Mouse (Mus musculus) left cerebral cortex, postnatal 4 days (tissue): ENCODE measurements around the gene Heg1. TPM values are rescaled to one million over a fixed set of nuclear protein-coding genes. Genes with fewer than 3 reads are reported as not detected.

Experiments
- DNase-seq: peaks from one replicate; pipeline ENCODE4 v3.0.0-alpha.2; 2022
- intact Hi-C: fragments of 180-260 bp; cut with DNase I; formaldehyde crosslinking; loops from one replicate; pipeline ENCODE4 v1.15.1; 2025
- total RNA-seq, 2 experiments: library from RNA; stranded (reverse); gene quantifications; 2 replicates each; pipeline ENCODE4 v1.2.3; 2021

The Heg1 gene
- 10 to 100 TPM; 22.5 to 23.0 TPM for total RNA-seq

GRCm38 (mm10) chr16:33684162-33684702, at the start of gene Heg1:
Gene Heg1 (plus strand): TSS chr16:33684370.
- peak; percentile 78 for DNase-seq
- intact Hi-C loops = no loop called here

- intact Hi-C loops = no loop called here
- DNase-seq = no peak
Observed at GRCm38 (mm10) chr16:33635836-33636595, 48.2 kb upstream of the Heg1 start.

GRCm38 (mm10) chr16:33641779-33642178, 42.4 kb upstream of the Heg1 start:
- intact Hi-C loops = no loop called here
- no peak for DNase-seq

- no peak for DNase-seq
- intact Hi-C loops = no loop called here
Observed at GRCm38 (mm10) chr16:33653116-33653515, 31.1 kb upstream of the Heg1 start.

GRCm38 (mm10) chr16:33655443-33655842, 28.7 kb upstream of the Heg1 start:
- no peak for DNase-seq
- intact Hi-C loops = no loop called here

GRCm38 (mm10) chr16:33657191-33657590, 27.0 kb upstream of the Heg1 start:
- intact Hi-C loops = no loop called here
- no peak for DNase-seq

- no peak for DNase-seq
Observed at GRCm38 (mm10) chr16:33658121-33658520, 26.0 kb upstream of the Heg1 start.

GRCm38 (mm10) chr16:33659521-33659920, 24.6 kb upstream of the Heg1 start:
- intact Hi-C loops = no loop called here
- DNase-seq = no peak

More at GRCm38 (mm10) chr16:33658121-33658520, 26.0 kb upstream of the Heg1 start:
- intact Hi-C loops = no loop called here

GRCm38 (mm10) chr16:33660125-33660524, 24.0 kb upstream of the Heg1 start:
- intact Hi-C loops = no loop called here
- DNase-seq = no peak

GRCm38 (mm10) chr16:33662841-33663240, 21.3 kb upstream of the Heg1 start:
- DNase-seq = no peak
- intact Hi-C loops = no loop called here

GRCm38 (mm10) chr16:33666226-33666625, 17.9 kb upstream of the Heg1 start:
- intact Hi-C loops = no loop called here

GRCm38 (mm10) chr16:33666985-33667538, 17.1 kb upstream of the Heg1 start:
- intact Hi-C loops = no loop called here
- DNase-seq = no peak

More at GRCm38 (mm10) chr16:33666226-33666625, 17.9 kb upstream of the Heg1 start:
- DNase-seq = no peak

- DNase-seq = no peak
- intact Hi-C loops = no loop called here
Observed at GRCm38 (mm10) chr16:33668448-33668847, 15.7 kb upstream of the Heg1 start.

- DNase-seq = no peak
- intact Hi-C loops = no loop called here
Observed at GRCm38 (mm10) chr16:33669072-33669471, 15.1 kb upstream of the Heg1 start.

GRCm38 (mm10) chr16:33670340-33670739, 13.8 kb upstream of the Heg1 start:
- DNase-seq = peak; percentile 84
- intact Hi-C loops = no loop called here

- intact Hi-C loops = no loop called here
Observed at GRCm38 (mm10) chr16:33670933-33671332, 13.2 kb upstream of the Heg1 start.

GRCm38 (mm10) chr16:33672188-33672587, 12.0 kb upstream of the Heg1 start:
- intact Hi-C loops = no loop called here
- no peak for DNase-seq

More at GRCm38 (mm10) chr16:33670933-33671332, 13.2 kb upstream of the Heg1 start:
- DNase-seq = no peak

- intact Hi-C loops = no loop called here
- no peak for DNase-seq
Observed at GRCm38 (mm10) chr16:33672643-33673042, 11.5 kb upstream of the Heg1 start.

GRCm38 (mm10) chr16:33673530-33674109, 10.6 kb upstream of the Heg1 start:
- peak; percentile 84 for DNase-seq
- intact Hi-C loops = no loop called here

- intact Hi-C loops = no loop called here
- DNase-seq = no peak
Observed at GRCm38 (mm10) chr16:33675151-33675847, 8.9 kb upstream of the Heg1 start.

- intact Hi-C loops = no loop called here
- no peak for DNase-seq
Observed at GRCm38 (mm10) chr16:33675848-33676184, 8.4 kb upstream of the Heg1 start.
